Mouse (Mus musculus): ENCODE data around the gene Gm45062. TPM values are rescaled to one million over a fixed set of nuclear protein-coding genes. Genes with fewer than 3 reads are reported as not detected.

Gene Gm45062
- total RNA-seq, 2 experiments from 2014 or later: 2.3 to 4.6 TPM

DNA sequence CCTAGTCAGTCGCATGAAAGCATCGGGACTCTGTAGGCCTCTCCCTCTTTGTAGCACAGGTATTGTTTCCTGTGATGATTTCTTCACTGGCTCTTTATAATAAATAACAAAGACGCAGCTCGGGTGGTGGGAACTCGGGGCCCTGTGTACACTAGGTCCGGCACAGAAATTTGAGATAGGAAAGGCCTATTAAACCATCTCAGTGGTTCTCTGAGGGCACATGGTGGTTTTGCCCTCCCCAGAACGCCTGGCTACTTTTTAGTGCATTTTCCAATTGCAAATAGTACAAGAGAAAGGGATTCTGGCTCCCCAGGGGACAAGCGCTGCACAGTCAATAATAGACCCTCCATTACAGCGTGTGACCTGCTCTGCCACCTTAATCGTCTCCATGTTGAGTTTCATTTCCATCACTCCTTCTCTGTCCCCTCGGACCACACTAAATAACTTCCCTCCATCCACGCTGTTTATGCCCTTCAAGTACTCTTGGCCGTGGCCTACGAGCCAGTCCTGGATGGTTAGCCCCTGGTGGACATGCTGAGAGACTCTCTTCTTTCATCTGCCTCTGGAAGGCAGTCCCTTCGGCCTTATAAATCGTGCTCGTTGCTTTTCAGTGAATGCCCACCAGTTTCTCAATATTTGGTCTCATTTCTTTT, 227.3 kb downstream of the Gm45062 start:
- TF ChIP-seq CTCF (conservative IDR thresholded peaks at IDR 0.05): peak; percentile 41
- Histone ChIP-seq H3K27ac (peak overlapping the region; percentile 14), H3K4me3 (peak overlapping the region; percentile 8; the same call in 1 of the 2 replicates)
- no peak for DNase-seq (ENCODE audit: low spot score in 2 of 2)

DNA sequence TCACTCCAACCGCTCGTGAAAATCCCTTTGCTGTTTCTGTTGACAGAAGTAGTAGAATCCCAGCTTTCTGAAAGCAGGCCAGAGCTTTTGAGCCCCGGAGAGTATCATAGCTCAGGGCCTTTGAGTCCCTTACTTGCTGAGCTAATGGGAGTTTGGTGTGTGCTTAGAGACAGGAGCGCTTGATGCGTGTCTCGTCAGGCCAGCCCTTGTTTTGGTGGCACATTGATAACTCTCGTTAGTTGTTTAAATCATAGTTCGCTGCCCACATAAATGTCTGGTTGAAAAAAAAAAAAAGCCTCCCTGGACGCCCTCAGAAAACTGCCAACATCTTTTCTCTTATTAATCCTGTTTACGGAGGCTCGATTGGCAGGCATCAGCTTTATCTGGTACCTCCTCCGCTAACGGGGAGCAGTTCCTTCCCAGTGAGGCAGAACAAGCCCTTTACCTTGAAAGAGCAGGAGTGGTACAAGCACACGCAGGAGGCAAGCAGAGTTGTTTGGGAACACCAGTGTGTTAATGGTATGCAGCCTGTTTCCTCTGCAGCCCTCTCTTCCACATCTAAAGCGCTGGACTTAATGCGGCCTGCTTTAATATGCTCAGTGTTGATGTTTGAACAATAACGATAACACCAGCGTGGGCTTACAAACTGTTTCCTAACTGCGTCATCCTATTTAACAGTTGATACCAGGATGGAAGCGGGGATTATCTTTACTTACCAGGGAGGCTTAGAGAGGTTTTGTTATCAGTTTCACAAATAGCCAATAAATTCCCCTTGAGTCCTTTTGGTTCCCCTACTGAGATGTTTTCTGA, 228.0 kb downstream of the Gm45062 start:
- peak in 1 of 2 experiments; percentile 20 for DNase-seq (ENCODE audit: low spot score in 2 of 2)
- no peak for TF ChIP-seq CTCF (conservative IDR thresholded peaks at IDR 0.05)
- H3K27ac ChIP-seq: peak overlapping the region; percentile 14
- H3K4me3 ChIP-seq: peak overlapping the region; percentile 35

DNA sequence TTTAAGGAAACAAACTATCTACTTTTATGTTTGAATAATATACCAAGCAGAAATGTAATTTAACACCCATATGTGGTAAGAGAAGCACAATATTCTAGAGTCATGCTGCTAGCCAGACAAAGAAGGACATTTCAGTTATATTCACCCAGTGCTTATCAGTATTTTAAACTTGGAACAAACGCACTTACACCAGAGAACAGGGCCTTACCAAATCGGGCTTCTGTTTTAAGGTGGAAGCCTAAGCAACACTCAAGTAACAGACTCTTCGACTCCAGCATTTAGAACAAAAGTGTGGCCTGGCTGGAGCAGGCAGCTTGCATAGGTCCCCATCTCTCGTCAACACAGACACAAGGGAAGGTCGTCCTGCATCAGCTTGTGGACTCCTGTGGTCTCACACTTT, 229.0 kb downstream of the Gm45062 start:
- no peak for TF ChIP-seq CTCF (conservative IDR thresholded peaks at IDR 0.05)
- no peak for DNase-seq (ENCODE audit: low spot score in 2 of 2)
- no peak overlapping the region for H3K27ac ChIP-seq
- H3K4me3 ChIP-seq: no peak overlapping the region

DNA sequence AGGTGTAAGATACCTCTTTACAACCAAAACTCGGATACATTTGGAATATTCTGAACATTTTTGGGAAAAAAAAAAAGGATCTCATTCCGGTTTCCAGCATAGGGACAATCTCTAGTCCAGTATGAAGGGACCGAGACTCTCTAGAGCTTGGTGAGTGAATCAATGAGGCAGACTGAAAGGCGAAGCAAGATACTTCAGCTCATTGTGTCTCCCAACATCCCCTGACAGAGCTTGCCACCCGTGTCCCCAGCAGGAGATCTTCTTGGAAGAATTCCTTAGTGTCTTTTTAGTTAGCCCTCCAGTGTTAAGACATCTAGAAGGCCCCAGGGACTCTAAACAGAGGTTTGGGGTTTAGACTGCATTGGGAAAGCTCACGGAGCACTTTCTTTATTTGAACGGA, 230.0 kb downstream of the Gm45062 start:
- no peak for DNase-seq (ENCODE audit: low spot score in 2 of 2)
- Histone ChIP-seq H3K4me3 (no peak overlapping the region), H3K27ac (no peak overlapping the region)
- no peak for TF ChIP-seq CTCF (conservative IDR thresholded peaks at IDR 0.05)

DNA sequence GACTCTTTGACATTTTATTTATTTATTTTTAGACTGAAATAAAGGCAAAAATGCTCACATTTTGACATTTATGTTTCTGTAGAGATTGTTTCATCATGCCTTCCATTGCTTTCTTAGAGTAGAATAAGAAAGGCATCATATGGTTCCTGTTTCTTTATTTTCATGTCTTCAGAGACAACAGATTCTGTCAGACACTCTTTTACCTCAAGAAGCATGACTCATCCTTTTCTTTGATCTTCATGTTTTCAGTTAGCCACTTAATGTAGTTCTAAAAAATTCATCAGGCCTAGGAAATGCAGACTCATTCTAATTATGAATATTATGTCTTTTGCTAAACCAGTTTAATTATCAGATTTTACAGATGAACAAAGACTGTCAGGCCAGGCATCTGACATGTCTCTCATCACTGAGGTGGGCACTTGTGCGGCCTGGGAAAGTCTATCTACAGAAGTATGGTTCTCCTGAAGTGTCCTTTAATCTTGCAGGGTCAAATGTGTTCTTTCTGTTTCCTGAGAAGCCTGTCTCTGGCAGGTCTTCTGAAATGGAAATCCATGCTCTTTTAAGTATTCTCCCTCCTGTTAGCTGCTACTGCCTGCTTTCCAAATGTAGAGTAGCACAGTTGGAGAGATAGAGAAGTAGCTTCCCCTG, 230.8 kb downstream of the Gm45062 start:
- H3K4me3 ChIP-seq: no peak overlapping the region
- no peak overlapping the region for H3K27ac ChIP-seq
- no peak for TF ChIP-seq CTCF (conservative IDR thresholded peaks at IDR 0.05)
- DNase-seq (ENCODE audit: low spot score in 2 of 2): no peak

DNA sequence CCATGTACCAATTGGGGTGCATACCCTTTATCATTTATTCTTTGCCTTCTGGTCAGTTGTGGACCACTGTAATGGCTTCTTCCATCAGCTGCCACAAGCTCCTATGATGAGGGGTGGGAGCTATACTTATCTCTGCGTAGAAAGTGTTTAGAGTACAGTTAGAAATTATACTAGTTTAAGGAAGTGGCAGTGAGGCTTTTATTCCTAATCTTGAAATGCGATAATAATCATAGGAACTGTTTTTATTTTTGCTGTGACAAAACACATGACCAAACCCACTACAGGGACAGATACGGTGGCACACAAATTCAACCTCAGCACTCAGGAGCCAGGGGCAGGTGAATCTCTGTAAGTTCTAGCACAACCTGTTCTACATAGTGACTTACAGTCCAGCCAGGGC, 233.0 kb downstream of the Gm45062 start:
- no peak overlapping the region for H3K27ac ChIP-seq
- DNase-seq (ENCODE audit: low spot score in 2 of 2): no peak
- TF ChIP-seq CTCF (conservative IDR thresholded peaks at IDR 0.05): no peak
- H3K4me3 ChIP-seq: no peak overlapping the region

DNA sequence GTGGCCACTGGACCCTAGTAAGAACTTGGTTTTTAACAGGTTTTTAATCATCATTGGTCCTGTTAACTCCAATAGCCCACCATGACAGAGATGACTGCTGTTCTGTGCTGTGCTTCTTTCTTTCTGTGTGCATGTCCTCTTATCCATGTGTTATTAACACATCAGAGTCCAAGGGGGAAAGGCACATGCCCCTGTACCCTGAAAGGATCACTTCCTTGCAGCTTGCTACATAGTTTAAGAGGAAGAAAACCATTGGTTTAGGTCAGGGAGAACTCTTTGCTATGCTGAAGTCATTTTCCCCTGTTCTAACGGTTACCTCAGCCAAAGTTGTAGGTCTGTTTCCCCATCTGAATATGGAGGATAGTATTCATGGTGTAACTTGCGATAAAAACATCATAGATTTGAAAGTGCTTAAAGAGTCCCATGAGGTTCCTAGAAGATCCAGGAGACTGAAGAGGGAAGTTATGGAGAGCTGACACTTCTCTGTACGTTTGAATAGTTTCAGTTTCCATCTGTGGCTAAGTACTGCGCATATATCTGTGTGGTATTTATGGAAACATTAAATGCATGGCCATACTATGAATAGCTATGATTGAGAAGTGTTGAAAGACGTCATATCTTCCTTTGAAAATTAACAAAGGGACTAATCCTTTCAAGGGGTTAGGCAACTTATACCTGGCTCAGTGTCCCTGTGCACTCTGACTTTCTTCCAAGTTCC, 236.0 kb downstream of the Gm45062 start:
- H3K4me3 ChIP-seq: no peak overlapping the region
- H3K27ac ChIP-seq: no peak overlapping the region
- no peak for DNase-seq (ENCODE audit: low spot score in 2 of 2)
- TF ChIP-seq CTCF (conservative IDR thresholded peaks at IDR 0.05): no peak

DNA sequence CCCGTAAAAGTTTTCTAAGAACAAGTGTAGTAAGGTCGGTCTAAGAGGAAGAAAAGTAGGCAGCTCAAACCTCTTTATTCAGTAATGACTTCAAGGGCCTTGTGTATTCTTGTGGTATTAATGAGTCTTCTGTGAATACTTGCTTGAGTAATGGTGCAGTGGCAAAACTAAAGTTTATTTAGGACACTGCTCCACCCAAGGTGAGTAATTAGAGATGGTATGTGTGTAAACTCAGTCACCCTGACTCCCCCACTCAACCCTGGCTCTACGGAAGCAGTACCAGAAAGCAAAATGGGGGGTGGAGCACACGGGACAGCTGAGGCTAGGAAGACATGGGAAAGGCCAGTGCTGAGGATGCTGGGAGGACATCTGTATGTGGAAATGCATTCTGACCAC, 236.6 kb downstream of the Gm45062 start:
- H3K4me3 ChIP-seq: no peak overlapping the region
- DNase-seq (ENCODE audit: low spot score in 2 of 2): no peak
- TF ChIP-seq CTCF (conservative IDR thresholded peaks at IDR 0.05): no peak
- H3K27ac ChIP-seq: no peak overlapping the region

DNA sequence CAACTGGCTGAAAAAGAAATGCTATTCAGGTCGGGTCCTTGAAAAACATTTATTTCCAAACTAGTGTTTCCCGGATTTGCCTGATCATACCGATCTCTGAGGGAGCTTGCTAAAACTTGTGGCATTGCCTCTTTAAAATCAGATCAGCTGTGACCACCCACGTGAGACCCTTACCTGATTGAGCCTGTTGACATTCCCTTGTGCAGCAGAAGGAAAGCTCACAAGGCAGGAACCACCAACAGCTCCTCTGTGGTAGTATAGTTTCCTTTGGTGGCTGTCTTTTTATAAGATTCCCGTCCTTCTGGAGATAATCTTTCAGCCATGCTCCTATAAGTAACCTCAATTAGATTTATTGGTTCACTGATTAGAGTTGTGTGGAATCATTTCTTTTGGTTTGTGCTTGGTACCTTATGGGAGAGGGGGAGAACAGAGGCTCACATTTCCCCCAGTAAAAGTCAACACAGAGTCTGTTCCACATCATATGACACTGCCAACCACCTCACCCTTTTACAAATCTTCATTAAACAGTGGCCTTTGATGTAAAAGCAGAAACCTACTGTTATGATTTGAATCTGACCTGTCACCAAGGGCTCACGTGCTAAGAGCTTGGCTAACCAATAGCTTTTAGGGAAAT, 238.1 kb downstream of the Gm45062 start:
- Histone ChIP-seq H3K27ac (no peak overlapping the region), H3K4me3 (no peak overlapping the region)
- no peak for DNase-seq (ENCODE audit: low spot score in 2 of 2)
- TF ChIP-seq CTCF (conservative IDR thresholded peaks at IDR 0.05): no peak

DNA sequence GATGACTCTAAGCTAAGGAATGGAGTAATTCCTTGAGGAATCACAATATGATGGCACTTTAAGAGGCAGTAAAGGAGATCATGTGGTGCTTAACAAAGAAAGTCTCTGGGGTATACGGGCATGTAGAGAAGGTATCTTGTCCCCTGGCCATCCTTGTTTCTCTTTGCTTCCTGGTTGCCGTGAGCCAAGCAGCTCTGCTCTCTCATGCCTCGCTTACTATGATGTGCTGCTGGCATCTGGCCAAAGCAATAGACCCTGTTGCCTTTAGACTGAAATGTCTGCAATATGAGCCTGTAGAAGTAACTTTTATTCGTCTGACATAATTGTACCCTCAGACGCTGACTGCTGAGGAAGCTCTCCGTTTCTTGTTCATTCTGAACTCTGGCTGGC, 238.6 kb downstream of the Gm45062 start:
- no peak overlapping the region for H3K4me3 ChIP-seq
- DNase-seq (ENCODE audit: low spot score in 2 of 2): no peak
- no peak for TF ChIP-seq CTCF (conservative IDR thresholded peaks at IDR 0.05)
- H3K27ac ChIP-seq: no peak overlapping the region

DNA sequence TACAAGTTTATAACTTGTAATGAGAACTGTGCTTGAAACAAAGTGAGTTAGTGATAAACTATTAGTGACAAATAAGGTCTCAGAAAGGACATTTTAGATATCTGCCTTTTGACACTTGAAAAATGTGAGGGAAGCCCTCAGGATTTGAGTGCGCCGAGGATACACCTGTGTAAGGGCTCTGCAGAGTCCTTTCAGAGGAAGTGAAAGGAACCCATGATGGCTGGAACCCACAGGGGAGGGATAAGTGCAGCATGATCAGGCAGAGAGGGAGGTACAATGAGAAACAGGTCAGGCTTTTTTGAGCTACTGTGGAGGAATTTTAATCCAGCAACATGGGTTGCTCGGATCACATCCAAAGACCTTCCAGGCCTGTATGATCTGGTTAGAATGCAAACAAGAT, 239.7 kb downstream of the Gm45062 start:
- Histone ChIP-seq H3K27ac (no peak overlapping the region), H3K4me3 (no peak overlapping the region)
- DNase-seq (ENCODE audit: low spot score in 2 of 2): no peak
- no peak for TF ChIP-seq CTCF (conservative IDR thresholded peaks at IDR 0.05)

DNA sequence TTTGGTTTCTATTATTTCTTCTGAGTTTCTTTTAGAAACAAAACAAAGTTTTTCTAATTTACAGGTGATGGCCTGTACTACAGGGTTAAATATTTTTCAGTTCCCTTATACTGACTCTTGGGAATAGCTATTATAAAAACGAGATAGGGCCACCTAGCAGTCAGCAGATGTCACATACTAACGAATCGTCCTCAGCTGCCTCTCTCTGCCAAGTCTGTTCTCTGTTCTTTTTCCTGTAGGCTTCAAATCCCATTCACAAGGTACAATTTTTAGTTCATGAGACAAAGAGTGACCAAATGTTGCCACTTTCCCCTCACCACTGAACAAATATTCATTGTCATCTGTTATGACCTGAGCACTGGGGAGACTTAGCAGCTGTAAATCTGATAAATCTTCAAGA, 244.7 kb downstream of the Gm45062 start:
- 0 out of 2 replicates have a peak, but pooled peaks have one; percentile 4 for TF ChIP-seq CTCF (conservative IDR thresholded peaks at IDR 0.05)
- no peak overlapping the region for H3K27ac ChIP-seq
- H3K4me3 ChIP-seq: no peak overlapping the region
- DNase-seq (ENCODE audit: low spot score in 2 of 2): no peak

Data from layer of hippocampus, adult 2 months (tissue).